In genomic region chr11:95810828-95811227, GRCm38 (mm10) we compare ENCODE assay signal across 25 mouse cellular contexts. TPM values are rescaled to one million over a fixed set of nuclear protein-coding genes. Genes with fewer than 3 reads are reported as not detected.
DNase-seq lines count a peak whose midpoint lies in the region; ATAC-seq lines count a peak whose summit lies in the region.
"Had no signal": no experiment of that assay in that cellular context is flagged by ENCODE, and none has a peak within 500 bp of the region (broad histone marks: within the 10 kb centered on the region; RNA-seq: fewer than 3 reads in every experiment).

No protein-coding gene starts in this region.

- H3K36me3 ChIP-seq in hindbrain, embryonic 10.5 days, result 0 out of 2 replicates have a peak, but pooled peaks cover 6% of the 10 kb centered on the region
- H3K36me3 ChIP-seq in hindbrain, embryonic 14.5 days (replicated peaks; ENCODE audit: control insufficient read depth, insufficient read depth), result no peaks in the 10 kb centered on the region
- no peaks in the 10 kb centered on the region for H3K36me3 ChIP-seq in embryonic facial prominence, embryonic 10.5 days (replicated peaks)
- H3K36me3 ChIP-seq: heart, embryonic 15.5 days; intestine, embryonic 15.5 days; midbrain, embryonic 12.5 days had no signal

- H3K9ac ChIP-seq in hindbrain, embryonic 14.5 days, result no peak overlapping the region
- H3K9ac ChIP-seq: heart, embryonic 15.5 days; intestine, embryonic 15.5 days; midbrain, embryonic 12.5 days had no signal

- ATAC-seq in hindbrain, embryonic 14.5 days (ENCODE audit: low FRiP score), result no peak
- ATAC-seq in megakaryocyte, adult 5-6 weeks (ENCODE audit: poor library complexity, severe bottlenecking), result 0 out of 2 replicates have a peak, but pooled peaks have one; percentile 27
- ATAC-seq: hindbrain, embryonic 16.5 days; intestine, embryonic 15.5 days had no signal

- DNase-seq in hindbrain, embryonic 10.5 days (ENCODE audit: low spot score), result no peak
- no peak for DNase-seq in hindbrain, embryonic 14.5 days (ENCODE audit: low spot score)
- DNase-seq in ES-CJ7 (ENCODE audit: low read depth, low spot score), result peak; percentile 44
- no peak for DNase-seq in embryonic facial prominence, embryonic 10.5 days (ENCODE audit: low spot score)
- DNase-seq in gastrocnemius, postnatal 4 days (ENCODE audit: low spot score in 2 of 2), result no peak
- no peak for DNase-seq in right cerebral cortex, postnatal 25 days
- DNase-seq: adrenal gland, adult 2 months; cerebellum, adult 11 months; cerebellum, adult 9-11 months; gastrocnemius, postnatal 36 days; heart, postnatal 4 days; kidney, adult 9 months; kidney, postnatal 14 days; layer of hippocampus, postnatal 36 days; lung, adult 18-20 months; lung, postnatal 10 days; thymus, postnatal 36 days had no signal

- peaks cover 31% of the 10 kb centered on the region for H3K4me1 ChIP-seq in hindbrain, embryonic 10.5 days (replicated peaks)
- H3K4me1 ChIP-seq in hindbrain, embryonic 14.5 days (replicated peaks; ENCODE audit: control insufficient read depth, insufficient read depth, low read length), result no peaks in the 10 kb centered on the region
- peaks cover 11% of the 10 kb centered on the region for H3K4me1 ChIP-seq in embryonic facial prominence, embryonic 10.5 days

- 52% methylated on average over 7 of the region's 7 CpGs for WGBS in hindbrain, embryonic 10.5 days
- WGBS in hindbrain, embryonic 14.5 days, result 48% methylated on average over 7 of the region's 7 CpGs
- WGBS in embryonic facial prominence, embryonic 10.5 days, result 59% methylated on average over 7 of the region's 7 CpGs

- no peak overlapping the region for H3K4me2 ChIP-seq in hindbrain, embryonic 14.5 days (replicated peaks)
- H3K4me2 ChIP-seq: heart, embryonic 15.5 days; intestine, embryonic 15.5 days; midbrain, embryonic 12.5 days had no signal

- peak overlapping the region; percentile 83 for H3K27ac ChIP-seq in hindbrain, embryonic 10.5 days
- no peak overlapping the region for H3K27ac ChIP-seq in hindbrain, embryonic 14.5 days
- H3K27ac ChIP-seq in embryonic facial prominence, embryonic 10.5 days (replicated peaks), result 0 out of 2 replicates have a peak overlapping the region, but pooled peaks have one; percentile 4
- H3K27ac ChIP-seq: heart, embryonic 15.5 days; intestine, embryonic 15.5 days; midbrain, embryonic 12.5 days had no signal

- no peak overlapping the region for H3K4me3 ChIP-seq in hindbrain, embryonic 10.5 days
- no peak overlapping the region for H3K4me3 ChIP-seq in hindbrain, embryonic 14.5 days (replicated peaks; ENCODE audit: low read length)
- H3K4me3 ChIP-seq in embryonic facial prominence, embryonic 10.5 days, result no peak overlapping the region
- H3K4me3 ChIP-seq: heart, embryonic 15.5 days; intestine, embryonic 15.5 days; midbrain, embryonic 12.5 days had no signal

- peaks cover 12% of the 10 kb centered on the region for H3K9me3 ChIP-seq in hindbrain, embryonic 10.5 days
- 0 out of 2 replicates have a peak, but pooled peaks cover 7% of the 10 kb centered on the region for H3K9me3 ChIP-seq in hindbrain, embryonic 14.5 days (ENCODE audit: control insufficient read depth, low read length)
- peaks cover 8% of the 10 kb centered on the region for H3K9me3 ChIP-seq in embryonic facial prominence, embryonic 10.5 days
- H3K9me3 ChIP-seq: heart, embryonic 15.5 days; intestine, embryonic 15.5 days had no signal

- H3K27me3 ChIP-seq in hindbrain, embryonic 10.5 days (ENCODE audit: insufficient read depth, poor library complexity, severe bottlenecking), result no peaks in the 10 kb centered on the region
- H3K27me3 ChIP-seq in hindbrain, embryonic 14.5 days (ENCODE audit: control insufficient read depth, insufficient read depth, low read length), result no peaks in the 10 kb centered on the region
- H3K27me3 ChIP-seq in embryonic facial prominence, embryonic 10.5 days (replicated peaks; ENCODE audit: low read depth, poor library complexity, severe bottlenecking), result peaks cover 3% of the 10 kb centered on the region; the same call in 1 of the 2 replicates
- H3K27me3 ChIP-seq: heart, embryonic 15.5 days; intestine, embryonic 15.5 days; midbrain, embryonic 12.5 days had no signal

RNA-seq across cellular contexts. Expression of gene Phospho1, which starts 13.5 kb away (rescaled TPM):
- 0.42 and 0.86 TPM in 2 replicates for polyA plus RNA-seq in hindbrain, embryonic 10.5 days (2016; fragmentation: Nextera tagmentation; extraction: Ambion mirVana)
- polyA plus RNA-seq in hindbrain, embryonic 14.5 days (2014; fragmentation: Nextera tagmentation; extraction: Ambion mirVana), result 0.37 and 0.69 TPM in 2 replicates
- not detected in 2 replicates for polyA plus RNA-seq in embryonic facial prominence, embryonic 10.5 days (2016; fragmentation: Nextera tagmentation; extraction: Ambion mirVana)
- 12.6 and 17.3 TPM in 2 replicates for total RNA-seq in megakaryocyte, adult 5-6 weeks (2015)
- 2.3 TPM in 1 of 2 replicates, not detected in the other for total RNA-seq in megakaryocyte, adult 5-6 weeks (2017)
- total RNA-seq in gastrocnemius, postnatal 4 days (2021), result 10 to 100 TPM; 82.5 to 91.1 TPM
- polyA plus RNA-seq: embryonic facial prominence, embryonic 11.5 days; forebrain, embryonic 11.5 days; hindbrain, embryonic 16.5 days; midbrain, embryonic 12.5 days; neural tube, embryonic 11.5 days had no signal

RNA-seq across cellular contexts. Expression of gene Gngt2, which starts 26.2 kb away (rescaled TPM):
- polyA plus RNA-seq in hindbrain, embryonic 10.5 days (2016; fragmentation: Nextera tagmentation; extraction: Ambion mirVana), result 7.9 and 8.4 TPM in 2 replicates
- 2.4 and 2.7 TPM in 2 replicates for polyA plus RNA-seq in hindbrain, embryonic 14.5 days (2014; fragmentation: Nextera tagmentation; extraction: Ambion mirVana)
- polyA plus RNA-seq in embryonic facial prominence, embryonic 10.5 days (2016; fragmentation: Nextera tagmentation; extraction: Ambion mirVana), result 9.5 and 10.0 TPM in 2 replicates
- 92.0 and 95.7 TPM in 2 replicates for total RNA-seq in megakaryocyte, adult 5-6 weeks (2015)
- total RNA-seq in megakaryocyte, adult 5-6 weeks (2017), result 64.0 and 66.6 TPM in 2 replicates
- 10 to 100 TPM; 12.0 to 12.9 TPM for total RNA-seq in gastrocnemius, postnatal 4 days (2021)

RNA-seq across cellular contexts. Expression of gene Abi3, which starts 31.4 kb away (rescaled TPM):
- 3.5 and 4.4 TPM in 2 replicates for polyA plus RNA-seq in hindbrain, embryonic 10.5 days (2016; fragmentation: Nextera tagmentation; extraction: Ambion mirVana)
- polyA plus RNA-seq in hindbrain, embryonic 14.5 days (2014; fragmentation: Nextera tagmentation; extraction: Ambion mirVana), result 1.6 and 1.9 TPM in 2 replicates
- 3.7 and 4.1 TPM in 2 replicates for polyA plus RNA-seq in embryonic facial prominence, embryonic 10.5 days (2016; fragmentation: Nextera tagmentation; extraction: Ambion mirVana)
- 14.7 and 19.8 TPM in 2 replicates for total RNA-seq in megakaryocyte, adult 5-6 weeks (2015)
- 13.7 and 20.0 TPM in 2 replicates for total RNA-seq in megakaryocyte, adult 5-6 weeks (2017)
- total RNA-seq in gastrocnemius, postnatal 4 days (2021), result 1 to 10 TPM; 7.6 to 8.5 TPM
